Mouse (Mus musculus) ES-Bruce4 (cell line): ENCODE measurements around the gene Tubgcp4.

Experiments
- CTCF ChIP-seq: IDR thresholded peaks from one replicate; pipeline ENCODE4 v1.8.1; 2011; ENCODE audit warnings: low read depth, low read length
- EP300 ChIP-seq: IDR thresholded peaks from 2 replicates; pipeline ENCODE4 v1.6.1; 2011; ENCODE audit warnings: low read depth, low read length; ENCODE audit not compliant: insufficient read depth
- POLR2A ChIP-seq: IDR thresholded peaks from one replicate; pipeline ENCODE4 v1.8.1; 2011; ENCODE audit warnings: low read length; ENCODE audit not compliant: insufficient read depth

DNA sequence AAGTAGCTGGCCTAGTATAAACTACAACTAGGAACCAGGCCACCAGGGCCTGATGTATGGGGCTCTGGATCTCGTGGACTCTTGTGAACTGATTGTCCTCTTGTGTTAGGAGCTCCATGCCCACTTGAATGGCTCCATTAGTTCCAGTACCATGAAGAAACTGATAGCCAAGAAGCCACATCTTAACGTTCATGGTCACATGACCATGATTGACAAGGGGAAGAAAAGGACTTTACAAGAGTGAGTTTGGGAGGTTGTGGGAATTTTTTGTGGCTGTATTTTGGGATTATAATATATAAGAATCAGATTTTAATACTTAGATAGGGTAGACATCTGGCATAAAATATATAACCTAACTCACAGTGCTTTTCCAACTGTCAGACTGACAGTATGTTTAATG lies 28.0 kb upstream of the Tubgcp4 start:
- no peak for TF ChIP-seq EP300
- TF ChIP-seq POLR2A: no peak
- TF ChIP-seq CTCF: no peak
